ENCODE assay signal across 18 mouse cellular contexts in the genomic region with DNA sequence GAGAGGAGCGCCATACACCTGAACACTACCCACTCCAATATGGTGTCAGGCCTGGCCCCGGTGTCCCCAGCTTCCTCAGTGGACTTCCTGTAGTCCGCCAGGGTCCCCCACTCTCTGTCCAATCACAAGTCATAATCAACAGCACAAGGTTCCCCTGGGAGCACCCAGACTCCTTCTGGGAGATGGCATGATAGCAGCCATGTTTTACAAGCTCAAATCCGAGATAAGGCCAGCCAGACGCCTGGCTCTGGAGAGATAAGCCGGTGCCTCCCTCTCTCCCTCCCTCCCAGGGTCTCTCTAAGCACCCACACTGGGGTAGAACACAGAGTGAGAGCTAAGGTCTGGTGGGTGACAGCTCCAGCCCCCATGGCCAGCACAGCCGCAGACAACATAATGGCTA. TPM values are rescaled to one million over a fixed set of nuclear protein-coding genes. Genes with fewer than 3 reads are reported as not detected.
DNase-seq lines count a peak whose midpoint lies in the region; ATAC-seq and TF ChIP-seq lines count a peak whose summit lies in the region.
"Had no signal": no experiment of that assay in that cellular context is flagged by ENCODE, and none has a peak within 500 bp of the region (broad histone marks: within the 10 kb centered on the region; RNA-seq: fewer than 3 reads in every experiment).

No protein-coding gene starts in this region.

- no peak for DNase-seq in forebrain, embryonic 14.5 days (ENCODE audit: low spot score)
- DNase-seq in forebrain, postnatal 0 days = no peak
- DNase-seq in midbrain, embryonic 11.5 days (ENCODE audit: low spot score, missing footprints) = no peak
- no peak for DNase-seq in liver, embryonic 11.5 days (ENCODE audit: low spot score)
- peak; percentile 22 for DNase-seq in yolk sac, embryonic 10.5 days (ENCODE audit: low spot score)
- DNase-seq in cerebellum, adult 8-10 months = no peak
- DNase-seq in spleen, postnatal 36 days (ENCODE audit: low spot score in 2 of 2) = no peak
- DNase-seq: adrenal gland, adult 8-10 months; B cell, adult 2 months; gastrocnemius, postnatal 14 days; heart, adult 2 months had no signal

- no peak overlapping the region for H3K9ac ChIP-seq in forebrain, embryonic 14.5 days (ENCODE audit: low read length)
- H3K9ac ChIP-seq in forebrain, postnatal 0 days = no peak overlapping the region
- H3K9ac ChIP-seq in midbrain, embryonic 12.5 days (replicated peaks) = no peak overlapping the region
- no peak overlapping the region for H3K9ac ChIP-seq in midbrain, embryonic 11.5 days (ENCODE audit: low read length)
- no peak overlapping the region for H3K9ac ChIP-seq in liver, embryonic 11.5 days (ENCODE audit: low read depth, low read length)
- H3K9ac ChIP-seq: kidney, embryonic 15.5 days had no signal

- no peaks in the 10 kb centered on the region for H3K9me3 ChIP-seq in forebrain, embryonic 14.5 days (replicated peaks; ENCODE audit: control insufficient read depth, low read length)
- no peaks in the 10 kb centered on the region for H3K9me3 ChIP-seq in forebrain, postnatal 0 days (ENCODE audit: low read length)
- no peaks in the 10 kb centered on the region for H3K9me3 ChIP-seq in midbrain, embryonic 12.5 days
- H3K9me3 ChIP-seq in midbrain, embryonic 11.5 days (ENCODE audit: control insufficient read depth, low read length) = no peaks in the 10 kb centered on the region
- no peaks in the 10 kb centered on the region for H3K9me3 ChIP-seq in liver, embryonic 11.5 days (ENCODE audit: control insufficient read depth, low read length)
- H3K9me3 ChIP-seq: kidney, embryonic 15.5 days had no signal

- no peaks in the 10 kb centered on the region for H3K36me3 ChIP-seq in forebrain, embryonic 14.5 days (ENCODE audit: control insufficient read depth, insufficient read depth, low read length)
- no peaks in the 10 kb centered on the region for H3K36me3 ChIP-seq in forebrain, postnatal 0 days (ENCODE audit: insufficient read depth)
- H3K36me3 ChIP-seq in midbrain, embryonic 12.5 days = no peaks in the 10 kb centered on the region
- no peaks in the 10 kb centered on the region for H3K36me3 ChIP-seq in midbrain, embryonic 11.5 days (ENCODE audit: control insufficient read depth, insufficient read depth, low read length)
- H3K36me3 ChIP-seq in liver, embryonic 11.5 days (ENCODE audit: control insufficient read depth, insufficient read depth, low read length) = no peaks in the 10 kb centered on the region
- H3K36me3 ChIP-seq: kidney, embryonic 15.5 days had no signal

- WGBS in forebrain, embryonic 14.5 days = 81% methylated on average over 7 of the region's 7 CpGs
- 88% methylated on average over 7 of the region's 7 CpGs for WGBS in forebrain, postnatal 0 days
- WGBS in midbrain, embryonic 12.5 days = 77% methylated on average over 7 of the region's 7 CpGs
- 81% methylated on average over 7 of the region's 7 CpGs for WGBS in midbrain, embryonic 11.5 days
- WGBS in liver, embryonic 11.5 days = 34% methylated on average over 7 of the region's 7 CpGs

- H3K27me3 ChIP-seq in forebrain, embryonic 14.5 days (replicated peaks; ENCODE audit: control insufficient read depth, insufficient read depth, low read length) = no peaks in the 10 kb centered on the region
- no peaks in the 10 kb centered on the region for H3K27me3 ChIP-seq in forebrain, postnatal 0 days (ENCODE audit: insufficient read depth, low read length)
- no peaks in the 10 kb centered on the region for H3K27me3 ChIP-seq in midbrain, embryonic 12.5 days
- H3K27me3 ChIP-seq in midbrain, embryonic 11.5 days (ENCODE audit: control insufficient read depth, insufficient read depth, low read length) = no peaks in the 10 kb centered on the region
- no peaks in the 10 kb centered on the region for H3K27me3 ChIP-seq in liver, embryonic 11.5 days (replicated peaks; ENCODE audit: control insufficient read depth, insufficient read depth, low read length)

- H3K4me3 ChIP-seq in forebrain, embryonic 14.5 days (ENCODE audit: low read depth, low read length) = no peak overlapping the region
- no peak overlapping the region for H3K4me3 ChIP-seq in forebrain, postnatal 0 days (ENCODE audit: low read depth, low read length)
- H3K4me3 ChIP-seq in midbrain, embryonic 12.5 days = no peak overlapping the region
- no peak overlapping the region for H3K4me3 ChIP-seq in midbrain, embryonic 11.5 days (ENCODE audit: low read depth, low read length)
- no peak overlapping the region for H3K4me3 ChIP-seq in liver, embryonic 11.5 days (ENCODE audit: low read depth, low read length)
- H3K4me3 ChIP-seq: heart, adult 2 months; kidney, embryonic 15.5 days had no signal

- ATAC-seq in forebrain, embryonic 14.5 days = no peak
- ATAC-seq in forebrain, postnatal 0 days = no peak
- ATAC-seq in midbrain, embryonic 12.5 days (ENCODE audit: low FRiP score, low read depth) = no peak
- ATAC-seq in midbrain, embryonic 11.5 days (ENCODE audit: low FRiP score) = no peak
- ATAC-seq in liver, embryonic 11.5 days (replicated peaks; ENCODE audit: low FRiP score) = peak; percentile 77
- ATAC-seq: intestine, embryonic 16.5 days; lung, postnatal 0 days had no signal

- peaks cover 15% of the 10 kb centered on the region for H3K4me1 ChIP-seq in forebrain, embryonic 14.5 days (ENCODE audit: control insufficient read depth, insufficient read depth, low read length)
- peaks cover 4% of the 10 kb centered on the region; the same call in 1 of the 2 replicates for H3K4me1 ChIP-seq in forebrain, postnatal 0 days (ENCODE audit: insufficient read depth)
- peaks cover 27% of the 10 kb centered on the region for H3K4me1 ChIP-seq in midbrain, embryonic 12.5 days
- peaks cover 2% of the 10 kb centered on the region; the same call in 1 of the 2 replicates for H3K4me1 ChIP-seq in midbrain, embryonic 11.5 days (ENCODE audit: control insufficient read depth, insufficient read depth, low read length)
- peaks cover 6% of the 10 kb centered on the region for H3K4me1 ChIP-seq in liver, embryonic 11.5 days (replicated peaks; ENCODE audit: control insufficient read depth, insufficient read depth, low read length)
- H3K4me1 ChIP-seq: kidney, embryonic 15.5 days had no signal

- TF ChIP-seq CTCF in forebrain, postnatal 0 days (IDR thresholded peaks at IDR 0.05; ENCODE audit: low read depth) = no peak

- H3K27ac ChIP-seq in forebrain, embryonic 14.5 days (ENCODE audit: low read depth, low read length) = peak overlapping the region; percentile 80; the same call in 1 of the 2 replicates
- no peak overlapping the region for H3K27ac ChIP-seq in forebrain, postnatal 0 days (ENCODE audit: low read depth, low read length)
- H3K27ac ChIP-seq in midbrain, embryonic 12.5 days (replicated peaks) = peak overlapping the region; percentile 64; the same call in 1 of the 2 replicates
- no peak overlapping the region; the same call in 1 of the 2 replicates for H3K27ac ChIP-seq in midbrain, embryonic 11.5 days (ENCODE audit: low read depth, low read length)
- no peak overlapping the region; the same call in 1 of the 2 replicates for H3K27ac ChIP-seq in liver, embryonic 11.5 days (ENCODE audit: low read depth, low read length)
- H3K27ac ChIP-seq: heart, adult 2 months; kidney, embryonic 15.5 days had no signal

- no peak overlapping the region for H3K4me2 ChIP-seq in forebrain, embryonic 14.5 days (ENCODE audit: low read length)
- H3K4me2 ChIP-seq in forebrain, postnatal 0 days (ENCODE audit: low read depth) = no peak overlapping the region
- H3K4me2 ChIP-seq in midbrain, embryonic 12.5 days (replicated peaks) = no peak overlapping the region
- no peak overlapping the region for H3K4me2 ChIP-seq in midbrain, embryonic 11.5 days
- H3K4me2 ChIP-seq in liver, embryonic 11.5 days = no peak overlapping the region; the same call in 1 of the 2 replicates
- H3K4me2 ChIP-seq: kidney, embryonic 15.5 days had no signal

RNA-seq across cellular contexts. Expression of gene Igsf21, which starts 58.0 kb away (rescaled TPM):
- 30.0 and 40.3 TPM in 2 replicates for polyA plus RNA-seq in forebrain, embryonic 14.5 days (2014; fragmentation: Nextera tagmentation; extraction: Ambion mirVana)
- total RNA-seq in forebrain, postnatal 0 days (2014; rRNA removed) = 68.5 and 78.5 TPM in 2 replicates
- polyA plus RNA-seq in forebrain, postnatal 0 days (2015; fragmentation: Nextera tagmentation; extraction: Ambion mirVana) = 108 and 117 TPM in 2 replicates
- 38.9 and 41.1 TPM in 2 replicates for polyA plus RNA-seq in midbrain, embryonic 12.5 days (2016; fragmentation: Nextera tagmentation; extraction: Ambion mirVana)
- polyA plus RNA-seq in midbrain, embryonic 11.5 days (2014; fragmentation: Nextera tagmentation; extraction: Ambion mirVana) = 15.2 and 16.5 TPM in 2 replicates
- 0.32 and 0.44 TPM in 2 replicates for polyA plus RNA-seq in liver, embryonic 11.5 days (2014; fragmentation: Nextera tagmentation; extraction: Ambion mirVana)
- total RNA-seq: liver, adult 2 months; megakaryocyte progenitor cell, adult 5-6 weeks; neutrophil, adult 5-6 weeks had no signal
- polyA plus RNA-seq: liver, adult 2 months had no signal

Comparison
In these comparisons a context has a peak if more than half of its experiments do, and no peak if none do; other contexts are left out.
1. H3K27ac ChIP-seq: peak in forebrain, embryonic 14.5 days (single experiment) and midbrain, embryonic 12.5 days (single experiment); none in forebrain, postnatal 0 days (single experiment), midbrain, embryonic 11.5 days (single experiment) and liver, embryonic 11.5 days (single experiment).
2. RNA of gene Igsf21, which starts 58.0 kb away (polyA plus RNA-seq): 108 to 117 TPM in forebrain, postnatal 0 days, 38.9 to 41.1 TPM in midbrain, embryonic 12.5 days, 30.0 to 40.3 TPM in forebrain, embryonic 14.5 days and 15.2 to 16.5 TPM in midbrain, embryonic 11.5 days; 0.32 to 0.44 TPM in liver, embryonic 11.5 days; every median in the first group is over 10 times any median in the second.